Comparison of ENCODE assay signal across 8 mouse cellular contexts in genomic region chr4:120815163-120815562, GRCm38 (mm10). TPM values are rescaled to one million over a fixed set of nuclear protein-coding genes. Genes with fewer than 3 reads are reported as not detected.
DNase-seq lines count a peak whose midpoint lies in the region; ATAC-seq and TF ChIP-seq lines count a peak whose summit lies in the region.

No protein-coding gene starts in this region.

- peak overlapping the region; percentile 59 for H3K4me3 ChIP-seq in heart, embryonic 12.5 days
- H3K4me3 ChIP-seq in forebrain, postnatal 0 days (ENCODE audit: low read depth, low read length), result peak overlapping the region; percentile 37
- peak overlapping the region; percentile 60 for H3K4me3 ChIP-seq in macrophage (ENCODE audit: inconsistent target)

- 12% methylated on average over 4 of the region's 4 CpGs for WGBS in heart, embryonic 12.5 days
- 10% methylated on average over 4 of the region's 4 CpGs for WGBS in forebrain, postnatal 0 days
- WGBS in macrophage (ENCODE audit: missing documents), result 10% methylated on average over 4 of the region's 4 CpGs

- 0 out of 2 replicates have a peak, but pooled peaks have one; percentile 34 for ATAC-seq in heart, embryonic 12.5 days (ENCODE audit: insufficient number of reproducible peaks, low FRiP score)
- ATAC-seq in forebrain, postnatal 0 days, result no peak; the same call in 1 of the 2 replicates

- no peaks in the 10 kb centered on the region for H3K36me3 ChIP-seq in heart, embryonic 12.5 days
- no peaks in the 10 kb centered on the region for H3K36me3 ChIP-seq in forebrain, postnatal 0 days (ENCODE audit: insufficient read depth)
- H3K36me3 ChIP-seq in macrophage (ENCODE audit: inconsistent target), result no peaks in the 10 kb centered on the region

- peaks cover 98% of the 10 kb centered on the region for H3K79me2 ChIP-seq in macrophage (ENCODE audit: inconsistent target)

- DNase-seq in heart, postnatal 10 days, result no peak
- DNase-seq in ES-CJ7 (ENCODE audit: low read depth, low spot score) (peak; percentile 30), MN1 (ENCODE audit: low spot score) (no peak)
- DNase-seq in forebrain, postnatal 0 days, result no peak
- DNase-seq in cerebellum, adult 18-20 months, result no peak
- DNase-seq in adrenal gland, adult (ENCODE audit: inconsistent age in 2 of 2, low spot score in 1 of 2), result no peak

- peak overlapping the region; percentile 91 for H3K27ac ChIP-seq in heart, embryonic 12.5 days (ENCODE audit: poor library complexity, severe bottlenecking)
- 0 out of 2 replicates have a peak overlapping the region, but pooled peaks have one; percentile 5 for H3K27ac ChIP-seq in forebrain, postnatal 0 days (ENCODE audit: low read depth, low read length)
- H3K27ac ChIP-seq in macrophage, result peak overlapping the region; percentile 28

- intact Hi-C loops in heart, postnatal 10 days (cut with DNase I), result no loop called here

- TF ChIP-seq CTCF in forebrain, postnatal 0 days (IDR thresholded peaks at IDR 0.05; ENCODE audit: low read depth), result no peak

- no peaks in the 10 kb centered on the region for H3K9me3 ChIP-seq in heart, embryonic 12.5 days (replicated peaks)
- H3K9me3 ChIP-seq in forebrain, postnatal 0 days (ENCODE audit: low read length), result no peaks in the 10 kb centered on the region

- H3K4me1 ChIP-seq in heart, embryonic 12.5 days (replicated peaks), result peaks cover 51% of the 10 kb centered on the region
- peaks cover 10% of the 10 kb centered on the region for H3K4me1 ChIP-seq in forebrain, postnatal 0 days (ENCODE audit: insufficient read depth)

- H3K4me2 ChIP-seq in heart, embryonic 12.5 days, result peak overlapping the region; percentile 58
- H3K4me2 ChIP-seq in forebrain, postnatal 0 days (ENCODE audit: low read depth), result peak overlapping the region; percentile 48

- H3K9ac ChIP-seq in heart, embryonic 12.5 days, result peak overlapping the region; percentile 71
- peak overlapping the region; percentile 34 for H3K9ac ChIP-seq in forebrain, postnatal 0 days

- no peaks in the 10 kb centered on the region for H3K27me3 ChIP-seq in heart, embryonic 12.5 days (replicated peaks)
- no peaks in the 10 kb centered on the region for H3K27me3 ChIP-seq in forebrain, postnatal 0 days (ENCODE audit: insufficient read depth, low read length)

RNA-seq across cellular contexts. Expression of gene Nfyc, which starts 16.2 kb away (rescaled TPM):
- 102 and 108 TPM in 2 replicates for polyA plus RNA-seq in heart, embryonic 12.5 days (2016; fragmentation: Nextera tagmentation; extraction: Ambion mirVana)
- total RNA-seq in heart, postnatal 10 days (2021), result 10 to 100 TPM; 75.4 to 78.0 TPM
- 72.7 and 78.2 TPM in 2 replicates for total RNA-seq in forebrain, postnatal 0 days (2014; rRNA removed)
- 74.6 and 81.4 TPM in 2 replicates for polyA plus RNA-seq in forebrain, postnatal 0 days (2015; fragmentation: Nextera tagmentation; extraction: Ambion mirVana)
- total RNA-seq in macrophage (2018; cell fraction: chromatin; rRNA removed), result 10 to 100 TPM in 24 of 26 experiments, 1 to 10 TPM in 2; 9.0 to 34.9 (median 22.4) TPM
- 10 to 100 TPM; 15.4 to 27.0 (median 22.8) TPM for total RNA-seq in macrophage (2018; cell fraction: cytosol; rRNA removed)
- total RNA-seq in macrophage (2018; cell fraction: nucleus; rRNA removed), result 10 to 100 TPM in 24 of 26 experiments, 1 to 10 TPM in 2; 7.9 to 23.8 (median 16.4) TPM
- polyA plus RNA-seq in macrophage (2018), result 20.0 to 28.3 TPM (median 28.1 TPM) in 3 replicates

RNA-seq across cellular contexts. Expression of gene Rims3, which starts 39.5 kb away (rescaled TPM):
- polyA plus RNA-seq in heart, embryonic 12.5 days (2016; fragmentation: Nextera tagmentation; extraction: Ambion mirVana), result 1.4 and 1.8 TPM in 2 replicates
- total RNA-seq in heart, postnatal 10 days (2021), result under 1 TPM; 0.10 to 0.17 TPM
- total RNA-seq in forebrain, postnatal 0 days (2014; rRNA removed), result 68.2 and 86.1 TPM in 2 replicates
- 14.7 and 21.7 TPM in 2 replicates for polyA plus RNA-seq in forebrain, postnatal 0 days (2015; fragmentation: Nextera tagmentation; extraction: Ambion mirVana)
- 10 to 100 TPM in 9 of 26 experiments, 1 to 10 TPM in 11, under 1 TPM in 6; 0.38 to 27.8 (median 3.2) TPM for total RNA-seq in macrophage (2018; cell fraction: chromatin; rRNA removed)
- total RNA-seq in macrophage (2018; cell fraction: cytosol; rRNA removed), result 1 to 10 TPM in 13 of 26 experiments, under 1 TPM in 13; 0.22 to 7.5 (median 1.2) TPM
- 10 to 100 TPM in 4 of 26 experiments, 1 to 10 TPM in 16, under 1 TPM in 6; 0.12 to 22.4 (median 2.7) TPM for total RNA-seq in macrophage (2018; cell fraction: nucleus; rRNA removed)
- polyA plus RNA-seq in macrophage (2018), result 0.49 to 0.67 TPM (median 0.54 TPM) in 3 replicates

Comparison
In these comparisons a context has a peak if more than half of its experiments do, and no peak if none do; other contexts are left out.
1. H3K27ac ChIP-seq: peak in every context shown above with its lines; median percentile 91 in heart, embryonic 12.5 days; 28 in macrophage; 5 in forebrain, postnatal 0 days.